Mouse (Mus musculus): ENCODE results near the gene Slc39a5. TPM values are rescaled to one million over a fixed set of nuclear protein-coding genes. Genes with fewer than 3 reads are reported as not detected.

Slc39a5 gene
- polyA plus RNA-seq, 1 experiment, result 301 TPM

GRCm38 (mm10) chr10:128370601-128371000 is 30.4 kb downstream of the Slc39a5 start:
- H3K4me1 ChIP-seq (ENCODE audit: control insufficient read depth, insufficient read depth, insufficient read length, low read length), result peaks cover 12% of the 10 kb centered on the region
- no peak overlapping the region for H3K4me3 ChIP-seq (ENCODE audit: low read depth, low read length)
- WGBS, result 25% methylated on average over 4 of the region's 4 CpGs
- TF ChIP-seq POLR2A (IDR thresholded peaks at IDR 0.05; ENCODE audit: low read depth, low read length) (no peak), CTCF (IDR thresholded peaks at IDR 0.05; ENCODE audit: extremely low read depth, insufficient read length, insufficient replicate concordance, low read depth, low read length) (no peak)
- peak overlapping the region; percentile 73 for H3K27ac ChIP-seq (ENCODE audit: insufficient read depth, low read depth, low read length)
- H3K27me3 ChIP-seq (ENCODE audit: control insufficient read depth, insufficient read depth, low read length), result no peaks in the 10 kb centered on the region
- no peaks in the 10 kb centered on the region for H3K36me3 ChIP-seq (ENCODE audit: control insufficient read depth, insufficient read depth, low read length)

GRCm38 (mm10) chr10:128370021-128370420 is 31.0 kb downstream of the Slc39a5 start:
- H3K4me3 ChIP-seq (ENCODE audit: low read depth, low read length), result no peak overlapping the region
- no peaks in the 10 kb centered on the region for H3K27me3 ChIP-seq (ENCODE audit: control insufficient read depth, insufficient read depth, low read length)
- peak overlapping the region; percentile 73 for H3K27ac ChIP-seq (ENCODE audit: insufficient read depth, low read depth, low read length)
- peaks cover 12% of the 10 kb centered on the region for H3K4me1 ChIP-seq (ENCODE audit: control insufficient read depth, insufficient read depth, insufficient read length, low read length)
- WGBS, result 57% methylated on average over 6 of the region's 6 CpGs
- peaks cover 3% of the 10 kb centered on the region for H3K36me3 ChIP-seq (ENCODE audit: control insufficient read depth, insufficient read depth, low read length)
- TF ChIP-seq CTCF (IDR thresholded peaks at IDR 0.05; ENCODE audit: extremely low read depth, insufficient read length, insufficient replicate concordance, low read depth, low read length) (no peak), POLR2A (IDR thresholded peaks at IDR 0.05; ENCODE audit: low read depth, low read length) (no peak)

DNA sequence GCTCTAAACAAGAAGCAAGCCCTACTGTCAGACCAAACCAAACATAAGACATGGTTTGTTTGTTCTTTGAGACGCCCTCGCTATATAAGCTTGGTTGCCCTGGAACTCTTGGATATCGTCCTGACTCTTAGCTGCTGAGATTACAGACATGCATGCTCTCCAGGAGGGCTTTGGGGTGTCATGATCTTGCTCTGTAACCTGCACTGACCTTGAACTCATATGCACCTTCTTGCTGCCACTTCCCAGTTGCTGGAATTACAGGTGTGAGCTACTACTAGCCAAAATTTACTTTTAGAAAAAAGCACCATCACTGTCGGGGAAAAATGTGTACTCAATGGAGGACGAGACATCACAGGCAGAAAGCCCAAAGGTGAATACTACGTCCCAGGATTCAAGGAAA is 31.4 kb downstream of the Slc39a5 start:
- TF ChIP-seq CTCF (IDR thresholded peaks at IDR 0.05; ENCODE audit: extremely low read depth, insufficient read length, insufficient replicate concordance, low read depth, low read length) (no peak), POLR2A (IDR thresholded peaks at IDR 0.05; ENCODE audit: low read depth, low read length) (no peak)
- no peak overlapping the region for H3K4me3 ChIP-seq (ENCODE audit: low read depth, low read length)
- 48% methylated on average over 6 of the region's 6 CpGs for WGBS
- H3K27me3 ChIP-seq (ENCODE audit: control insufficient read depth, insufficient read depth, low read length), result no peaks in the 10 kb centered on the region
- peak overlapping the region; percentile 96 for H3K27ac ChIP-seq (ENCODE audit: insufficient read depth, low read depth, low read length)
- H3K4me1 ChIP-seq (ENCODE audit: control insufficient read depth, insufficient read depth, insufficient read length, low read length), result peaks cover 12% of the 10 kb centered on the region
- H3K36me3 ChIP-seq (ENCODE audit: control insufficient read depth, insufficient read depth, low read length), result peaks cover 6% of the 10 kb centered on the region

- Histone ChIP-seq H3K36me3 (ENCODE audit: control insufficient read depth, insufficient read depth, low read length) (peaks cover 6% of the 10 kb centered on the region), H3K4me1 (ENCODE audit: control insufficient read depth, insufficient read depth, insufficient read length, low read length) (peaks cover 12% of the 10 kb centered on the region), H3K27me3 (ENCODE audit: control insufficient read depth, insufficient read depth, low read length) (no peaks in the 10 kb centered on the region), H3K27ac (ENCODE audit: insufficient read depth, low read depth, low read length) (peak overlapping the region; percentile 96), H3K4me3 (ENCODE audit: low read depth, low read length) (peak overlapping the region; percentile 85)
- TF ChIP-seq CTCF (IDR thresholded peaks at IDR 0.05; ENCODE audit: extremely low read depth, insufficient read length, insufficient replicate concordance, low read depth, low read length) (no peak), POLR2A (IDR thresholded peaks at IDR 0.05; ENCODE audit: low read depth, low read length) (no peak)
- WGBS, result 3% methylated on average over 9 of the region's 9 CpGs
Measured at GRCm38 (mm10) chr10:128369218-128369543, 31.8 kb downstream of the Slc39a5 start.

DNA sequence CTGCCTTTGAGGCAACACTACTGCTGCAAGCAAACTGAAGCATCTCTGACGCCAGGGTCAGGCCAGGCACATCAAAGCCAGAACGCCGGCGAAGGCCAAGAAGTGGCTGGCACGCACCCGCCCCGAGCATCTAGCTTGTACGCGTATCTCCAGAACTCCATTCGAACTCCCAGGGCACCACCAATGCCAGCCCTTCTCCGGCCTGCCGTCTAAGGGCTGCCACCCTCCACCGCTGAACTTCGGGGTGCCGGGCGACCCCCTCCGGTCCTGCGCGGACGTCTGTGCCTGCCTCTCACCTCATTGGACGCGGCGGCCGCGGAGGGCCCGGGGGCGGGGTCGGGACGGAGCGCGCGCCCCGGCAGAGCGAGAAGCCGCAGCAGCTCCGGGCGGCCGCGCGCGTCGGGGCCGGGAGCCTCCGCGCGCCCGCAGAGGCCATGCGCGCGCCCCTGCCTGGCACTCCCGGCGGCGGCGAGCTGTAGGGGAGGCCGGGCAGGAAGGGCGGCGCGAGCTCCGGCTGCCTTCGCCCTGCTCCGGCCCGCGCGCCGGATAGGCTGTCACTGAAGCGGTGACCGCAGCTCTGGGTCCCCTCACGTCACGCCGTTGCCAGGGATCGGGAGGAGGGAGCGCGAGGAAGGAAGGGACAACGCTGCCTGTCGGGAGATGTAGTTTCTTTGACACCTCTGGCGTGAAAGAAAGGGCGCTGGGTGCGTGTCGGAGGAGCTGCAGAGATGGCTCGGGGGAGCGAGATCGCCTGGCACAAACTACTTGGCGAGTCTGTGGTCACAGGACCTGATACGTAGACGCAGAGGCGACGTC is 32.4 kb downstream of the Slc39a5 start, which contains the start of gene Coq10a:
Coq10a (minus strand) TSS at position 596 of the 816 bp plus-strand sequence.
- peaks cover 8% of the 10 kb centered on the region for H3K36me3 ChIP-seq (ENCODE audit: control insufficient read depth, insufficient read depth, low read length)
- peaks cover 12% of the 10 kb centered on the region for H3K4me1 ChIP-seq (ENCODE audit: control insufficient read depth, insufficient read depth, insufficient read length, low read length)
- H3K27me3 ChIP-seq (ENCODE audit: control insufficient read depth, insufficient read depth, low read length), result no peaks in the 10 kb centered on the region
- WGBS, result under 1% methylated on average over 87 of the region's 87 CpGs
- H3K4me3 ChIP-seq (ENCODE audit: low read depth, low read length), result peak within 1 kb of the TSS; percentile 85
- no peak for TF ChIP-seq CTCF (IDR thresholded peaks at IDR 0.05; ENCODE audit: extremely low read depth, insufficient read length, insufficient replicate concordance, low read depth, low read length)
- TF ChIP-seq POLR2A (IDR thresholded peaks at IDR 0.05; ENCODE audit: low read depth, low read length), result peak; percentile 71; the same call in 1 of the 2 replicates
- H3K27ac ChIP-seq (ENCODE audit: insufficient read depth, low read depth, low read length), result peak within 1 kb of the TSS; percentile 96

- TF ChIP-seq POLR2A (IDR thresholded peaks at IDR 0.05; ENCODE audit: low read depth, low read length), result no peak
- TF ChIP-seq CTCF (IDR thresholded peaks at IDR 0.05; ENCODE audit: extremely low read depth, insufficient read length, insufficient replicate concordance, low read depth, low read length), result no peak
- Histone ChIP-seq H3K36me3 (ENCODE audit: control insufficient read depth, insufficient read depth, low read length) (peaks cover 14% of the 10 kb centered on the region), H3K4me3 (ENCODE audit: low read depth, low read length) (peak overlapping the region; percentile 85), H3K27ac (ENCODE audit: insufficient read depth, low read depth, low read length) (peak overlapping the region; percentile 96), H3K27me3 (ENCODE audit: control insufficient read depth, insufficient read depth, low read length) (no peaks in the 10 kb centered on the region), H3K4me1 (ENCODE audit: control insufficient read depth, insufficient read depth, insufficient read length, low read length) (peaks cover 12% of the 10 kb centered on the region)
- WGBS, result 12% methylated on average over 19 of the region's 19 CpGs
Measured at GRCm38 (mm10) chr10:128367899-128368401, 33.1 kb downstream of the Slc39a5 start.

GRCm38 (mm10) chr10:128362568-128362967 is 38.5 kb downstream of the Slc39a5 start:
- Histone ChIP-seq H3K27ac (ENCODE audit: insufficient read depth, low read depth, low read length) (no peak overlapping the region), H3K4me3 (ENCODE audit: low read depth, low read length) (no peak overlapping the region), H3K4me1 (ENCODE audit: control insufficient read depth, insufficient read depth, insufficient read length, low read length) (no peaks in the 10 kb centered on the region), H3K27me3 (ENCODE audit: control insufficient read depth, insufficient read depth, low read length) (no peaks in the 10 kb centered on the region), H3K36me3 (ENCODE audit: control insufficient read depth, insufficient read depth, low read length) (peaks cover 61% of the 10 kb centered on the region)
- 48% methylated on average over 3 of the region's 3 CpGs for WGBS
- TF ChIP-seq CTCF (IDR thresholded peaks at IDR 0.05; ENCODE audit: extremely low read depth, insufficient read length, insufficient replicate concordance, low read depth, low read length) (peak; percentile 29; the same call in 1 of the 2 replicates), POLR2A (IDR thresholded peaks at IDR 0.05; ENCODE audit: low read depth, low read length) (no peak)
